Mouse (Mus musculus) C2C12 (cell line): ENCODE data around the gene Gm15517. TPM values are rescaled to one million over a fixed set of nuclear protein-coding genes. Genes with fewer than 3 reads are reported as not detected.
"Not testable (repeated sequence)": the region's sequence is repeated elsewhere in the genome, so short reads cannot be mapped to it uniquely, and the experiment has no call there.

Source experiments
- H3K27me3 ChIP-seq: one replicate; pipeline ENCODE4 v1.6.1; 2011; ENCODE audit not compliant: control insufficient read depth, insufficient read depth, insufficient read length
- H3K36me3 ChIP-seq: one replicate; pipeline ENCODE4 v1.6.1; 2011; ENCODE audit not compliant: control insufficient read depth, insufficient read depth
- H3K4me3 ChIP-seq: one replicate; pipeline ENCODE4 v1.5.1; 2011; ENCODE audit warnings: mild to moderate bottlenecking, control low read depth; ENCODE audit not compliant: poor library complexity, insufficient read depth, severe bottlenecking
- H3K79me2 ChIP-seq: one replicate; pipeline ENCODE4 v1.6.1; 2011; ENCODE audit not compliant: control insufficient read depth, insufficient read depth
- H3K79me3 ChIP-seq: one replicate; pipeline ENCODE4 v1.6.1; 2011; ENCODE audit warnings: low read depth, control low read depth
- H3ac ChIP-seq: one replicate; pipeline ENCODE3; 2011; ENCODE audit warnings: low read depth; ENCODE audit not compliant: control insufficient read depth, insufficient read length
- CEBPB ChIP-seq: IDR thresholded peaks from one replicate; pipeline ENCODE4 v1.6.1; 2011; ENCODE audit warnings: low read depth, mild to moderate bottlenecking, control low read depth, moderate library complexity
- CTCF ChIP-seq: IDR thresholded peaks from one replicate; pipeline ENCODE4 v1.5.1; 2011; ENCODE audit not compliant: control insufficient read depth, insufficient read depth, insufficient read length
- FOSL1 ChIP-seq: IDR thresholded peaks from one replicate; pipeline ENCODE4 v1.8.0; 2011; ENCODE audit warnings: mild to moderate bottlenecking, low read length; ENCODE audit not compliant: poor library complexity, insufficient read depth, severe bottlenecking
- MAX ChIP-seq: IDR thresholded peaks from one replicate; pipeline ENCODE4 v1.6.1; 2011; ENCODE audit warnings: mild to moderate bottlenecking, control low read depth
- MYOD1 ChIP-seq: IDR thresholded peaks from one replicate; pipeline ENCODE4 v1.6.1; 2011; ENCODE audit warnings: low read depth; ENCODE audit not compliant: control insufficient read depth, insufficient read length
- MYOG ChIP-seq: IDR thresholded peaks from one replicate; pipeline ENCODE4 v1.6.1; 2011; ENCODE audit not compliant: control insufficient read depth, insufficient read length; ENCODE audit errors: extremely low read depth
- USF1 ChIP-seq: IDR thresholded peaks from one replicate; pipeline ENCODE4 v1.6.1; 2011; ENCODE audit warnings: low read depth, mild to moderate bottlenecking, control low read depth, moderate library complexity
- long read RNA-seq, 2 experiments: library from polyadenylated mRNA; unstranded; transcript quantifications; one replicate each; pipeline ENCODE4 v2.0.0; 2019 to 2020
- polyA plus RNA-seq: library from polyadenylated mRNA; unstranded; fragments of >200 nt; fragmentation: generic; extraction: Trizol; gene quantifications from one replicate; pipeline ENCODE4 v1.2.1, GENCODE M21; 2012; ENCODE audit warnings: missing spikeins

The Gm15517 gene
- polyA plus RNA-seq = not detected
- long read RNA-seq, experiment 1 = 0 reads
- long read RNA-seq, experiment 2 = 0 reads

DNA sequence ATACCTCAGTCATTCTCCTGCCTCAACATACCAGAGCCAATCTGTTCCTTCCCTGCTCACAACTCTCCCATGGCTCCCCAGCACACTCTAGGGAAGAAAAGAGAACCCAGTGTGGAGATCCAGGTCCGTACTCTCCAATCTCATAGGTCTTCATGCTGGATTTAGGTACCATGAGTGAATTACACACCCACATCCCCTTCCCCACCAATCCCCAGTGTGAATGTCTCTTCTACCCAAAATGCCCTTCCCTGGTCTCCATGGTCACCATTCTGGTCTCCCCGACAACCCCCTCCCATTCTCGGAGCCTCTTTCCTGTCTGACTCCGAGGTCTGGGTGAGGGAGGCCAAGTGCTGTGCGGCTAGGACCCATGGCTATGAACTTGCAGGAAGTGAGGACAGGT, at the start of gene Gm15517:
TSS of gene Gm15517 (plus strand) at position 301 of the 400 bp plus-strand sequence.
- peaks cover 19% of the 10 kb centered on the region for H3K27me3 ChIP-seq
- no peaks in the 10 kb centered on the region for H3K79me2 ChIP-seq
- no peaks in the 10 kb centered on the region for H3K36me3 ChIP-seq
- H3ac ChIP-seq = no peak within 1 kb of the TSS
- no peak for TF ChIP-seq FOSL1
- TF ChIP-seq MYOG = no peak
- no peak for TF ChIP-seq CTCF
- no peak for TF ChIP-seq USF1
- no peak for TF ChIP-seq MAX
- no peak for TF ChIP-seq CEBPB
- no peak for TF ChIP-seq MYOD1
- H3K4me3 ChIP-seq = no peak within 1 kb of the TSS
- no peaks in the 10 kb centered on the region for H3K79me3 ChIP-seq

DNA sequence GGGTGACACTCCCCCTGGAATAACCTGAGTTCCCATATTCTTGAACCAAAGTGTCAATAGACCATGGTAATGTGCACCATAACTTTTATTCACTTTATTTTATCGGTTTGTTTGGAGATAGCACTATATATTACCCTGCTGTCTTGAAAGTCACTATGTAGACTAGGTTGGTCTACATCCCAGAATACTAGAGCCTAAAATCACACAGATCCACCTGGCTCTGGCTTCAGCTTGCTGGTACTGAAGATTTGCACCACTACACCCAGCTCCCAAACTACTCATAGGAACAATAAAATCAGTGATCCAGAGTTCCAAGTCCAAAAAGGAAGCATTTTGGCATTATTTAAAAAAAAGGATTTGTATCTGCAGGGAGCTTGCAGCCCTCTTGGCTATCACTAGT, 45.6 kb upstream of the Gm15517 start, which contains the start of gene Klk1b5:
TSS of gene Klk1b5 (plus strand) at position 301 of the 400 bp plus-strand sequence.
- no peak within 1 kb of the TSS for H3K4me3 ChIP-seq
- H3K79me3 ChIP-seq = no peaks in the 10 kb centered on the region
- TF ChIP-seq MAX = no peak
- TF ChIP-seq CTCF = no peak
- TF ChIP-seq FOSL1 = no peak
- no peak for TF ChIP-seq MYOG
- no peak for TF ChIP-seq USF1
- TF ChIP-seq MYOD1 = no peak
- TF ChIP-seq CEBPB = no peak
- no peak within 1 kb of the TSS for H3ac ChIP-seq
- no peaks in the 10 kb centered on the region for H3K79me2 ChIP-seq
- H3K27me3 ChIP-seq = no peaks in the 10 kb centered on the region
- H3K36me3 ChIP-seq = no peaks in the 10 kb centered on the region

DNA sequence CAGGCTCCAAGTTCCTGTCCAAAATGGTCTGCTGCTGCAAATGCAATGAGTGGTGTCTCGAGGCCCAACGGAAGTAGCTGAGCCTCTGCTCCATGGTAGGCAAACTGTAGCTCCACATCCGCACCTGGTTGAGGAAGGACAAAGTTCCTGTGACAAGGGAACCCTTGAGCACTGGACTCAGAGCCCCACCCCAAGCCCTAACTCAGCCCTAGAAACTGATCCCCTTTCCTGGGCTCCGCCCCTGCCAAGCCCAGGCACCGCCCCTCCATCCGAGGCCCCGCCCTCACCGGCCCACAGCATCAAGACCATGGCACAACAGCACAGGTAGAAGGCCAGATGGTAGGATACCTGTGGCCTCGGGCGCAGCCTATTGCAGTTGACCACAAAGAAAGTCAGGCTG, 39.6 kb upstream of the Gm15517 start:
- not testable (repeated sequence) for H3K27me3 ChIP-seq, H3K79me2 ChIP-seq, H3K4me3 ChIP-seq, H3ac ChIP-seq, H3K36me3 ChIP-seq, H3K79me3 ChIP-seq

DNA sequence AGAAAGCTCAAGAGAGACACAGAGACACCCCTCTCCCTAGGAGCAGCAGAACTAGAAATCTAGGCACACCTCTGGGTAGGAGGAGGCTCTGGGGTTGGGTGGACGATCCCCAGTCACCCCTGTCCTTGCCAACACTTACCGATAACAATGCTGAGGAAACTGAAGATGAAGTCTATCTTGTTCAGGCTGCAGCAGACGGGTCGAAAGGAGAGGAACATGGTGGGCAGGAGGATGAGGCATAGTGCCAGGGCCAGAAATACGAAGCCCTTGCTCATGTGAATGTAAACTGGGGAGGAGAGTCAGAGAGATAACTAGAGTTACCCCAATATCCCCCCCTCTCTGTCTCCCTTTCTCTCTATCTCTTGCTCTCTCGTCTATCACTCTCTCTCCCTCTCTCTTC, 38.9 kb upstream of the Gm15517 start:
- not testable (repeated sequence) for H3K27me3 ChIP-seq, H3K36me3 ChIP-seq, H3K4me3 ChIP-seq, H3ac ChIP-seq, H3K79me2 ChIP-seq, H3K79me3 ChIP-seq

DNA sequence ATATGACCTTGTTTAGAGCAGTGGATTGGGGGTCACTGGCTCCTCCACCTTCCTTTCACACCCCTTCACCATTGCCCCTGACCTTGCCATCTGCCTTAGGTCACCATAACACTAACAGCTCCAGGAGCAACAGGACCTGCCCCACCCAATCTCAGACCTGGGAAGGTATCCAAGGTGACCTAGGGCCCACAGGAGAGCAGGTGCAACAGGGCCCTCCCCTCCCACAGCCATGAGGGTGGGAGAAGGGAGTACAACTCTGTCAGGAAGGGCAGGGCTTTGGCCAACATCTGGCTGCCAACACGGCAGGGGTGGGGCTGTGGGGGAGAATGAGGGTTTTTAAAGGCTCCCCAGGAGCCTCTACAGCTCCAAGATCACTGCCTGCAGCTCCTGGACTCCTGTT, 36.2 kb upstream of the Gm15517 start, which contains the start of gene Klk1:
TSS of gene Klk1 (plus strand) at position 285 of the 400 bp plus-strand sequence.
- H3K79me3 ChIP-seq = no peaks in the 10 kb centered on the region
- H3K4me3 ChIP-seq = no peak within 1 kb of the TSS
- H3K36me3 ChIP-seq = no peaks in the 10 kb centered on the region
- H3ac ChIP-seq = no peak within 1 kb of the TSS
- peaks cover 26% of the 10 kb centered on the region for H3K27me3 ChIP-seq
- no peaks in the 10 kb centered on the region for H3K79me2 ChIP-seq
- TF ChIP-seq MAX = no peak
- no peak for TF ChIP-seq MYOD1
- TF ChIP-seq MYOG = no peak
- no peak for TF ChIP-seq CEBPB
- TF ChIP-seq USF1 = no peak
- no peak for TF ChIP-seq FOSL1
- TF ChIP-seq CTCF = no peak

DNA sequence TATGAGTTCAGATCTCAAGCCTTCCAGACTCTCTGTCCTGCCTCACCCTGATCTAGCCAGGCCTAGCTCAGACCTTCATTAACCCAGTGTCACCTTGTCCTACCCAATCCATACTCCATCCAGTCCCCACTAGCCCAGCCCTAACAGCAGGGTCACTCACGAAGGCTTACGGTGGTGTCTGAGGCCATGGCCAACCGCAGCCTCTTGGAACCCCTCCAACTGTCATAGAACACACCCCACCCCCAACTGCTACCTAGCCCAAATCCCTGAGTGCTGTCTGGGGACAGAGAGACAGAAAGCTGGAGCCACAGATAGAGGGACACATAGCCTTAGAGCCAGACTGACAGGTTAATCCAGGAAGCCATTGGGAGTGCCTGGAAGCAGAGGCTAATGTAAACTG, 25.3 kb upstream of the Gm15517 start, which contains the start of gene Gm36864:
TSS of gene Gm36864 (plus strand) at position 269 of the 400 bp plus-strand sequence.
- Histone ChIP-seq H3K27me3 (peaks cover 27% of the 10 kb centered on the region), H3ac (no peak within 1 kb of the TSS), H3K36me3 (no peaks in the 10 kb centered on the region), H3K4me3 (no peak within 1 kb of the TSS), H3K79me3 (no peaks in the 10 kb centered on the region), H3K79me2 (no peaks in the 10 kb centered on the region)
- no peak for TF ChIP-seq MYOG
- no peak for TF ChIP-seq MAX
- TF ChIP-seq MYOD1 = no peak
- no peak for TF ChIP-seq CEBPB
- TF ChIP-seq USF1 = no peak
- no peak for TF ChIP-seq FOSL1
- no peak for TF ChIP-seq CTCF
